Mouse (Mus musculus) forebrain, embryonic 10.5 days (tissue): ENCODE measurements around the gene H2afj. TPM values are rescaled to one million over a fixed set of nuclear protein-coding genes. Genes with fewer than 3 reads are reported as not detected.

Experiments used
- DNase-seq: peaks from one replicate; pipeline ENCODE4 v3.0.0-alpha.2; 2017; ENCODE audit warnings: low spot score; ENCODE audit errors: extremely low spot score
- H3K27ac ChIP-seq: fragments of 300-500 bp; sonication (generic); 2 replicates; pipeline ENCODE4 v1.5.1; 2016; ENCODE audit warnings: mild to moderate bottlenecking
- H3K27me3 ChIP-seq: fragments of 300-500 bp; sonication (generic); 2 replicates; pipeline ENCODE4 v1.6.1; 2016; ENCODE audit warnings: mild to moderate bottlenecking; ENCODE audit not compliant: poor library complexity, severe bottlenecking
- H3K36me3 ChIP-seq: fragments of 300-500 bp; sonication (generic); replicated peaks from 2 replicates; pipeline ENCODE4 v1.6.1; 2016; ENCODE audit warnings: mild to moderate bottlenecking, moderate library complexity
- H3K4me1 ChIP-seq: fragments of 300-500 bp; sonication (generic); 2 replicates; pipeline ENCODE4 v1.6.1; 2016
- H3K4me3 ChIP-seq: fragments of 300-500 bp; sonication (generic); 2 replicates; pipeline ENCODE4 v1.5.1; 2016; ENCODE audit warnings: mild to moderate bottlenecking, moderate library complexity
- H3K9me3 ChIP-seq: fragments of 300-500 bp; sonication (generic); 2 replicates; pipeline ENCODE4 v1.6.1; 2016; ENCODE audit warnings: mild to moderate bottlenecking, moderate library complexity
- WGBS: fragments of 180-500 bp; shearing (Covaris S2); methylation state at CpG from one replicate; pipeline ENCODE4 v1.1.7; 2016; 5-methylcytosine and 5-hydroxymethylcytosine counted together
- polyA plus RNA-seq: library from polyadenylated mRNA; unstranded; fragments of >200 nt; fragmentation: Nextera tagmentation; extraction: Ambion mirVana; gene quantifications from 2 replicates; pipeline ENCODE4 v1.2.1, GENCODE M21; 2016

Gene H2afj
- polyA plus RNA-seq, 1 experiment from 2014 or later: 101 TPM

DNA sequence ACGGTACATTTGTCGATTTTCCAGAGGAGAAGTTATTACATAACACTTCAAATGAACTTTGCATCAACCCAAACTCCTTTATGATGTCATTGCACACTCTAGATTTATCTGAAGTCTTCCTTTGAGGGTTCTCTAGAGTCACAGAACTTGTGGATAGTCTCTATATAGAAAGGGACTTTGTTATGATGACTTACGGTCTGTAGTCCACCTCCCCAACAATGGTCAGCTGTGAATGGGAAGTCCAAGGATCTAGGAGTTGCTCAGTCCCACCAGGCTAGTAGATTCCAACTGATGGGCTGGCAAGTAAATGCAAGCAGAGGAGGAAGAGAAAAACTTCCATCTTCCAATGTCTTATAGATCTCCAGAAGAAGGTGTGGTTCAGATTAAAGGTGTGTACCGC lies 20.6 kb downstream of the H2afj start:
- WGBS: 34% methylated on average over 4 of the region's 4 CpGs
- Histone ChIP-seq H3K9me3 (no peaks in the 10 kb centered on the region), H3K4me3 (peak overlapping the region; percentile 99), H3K27me3 (no peaks in the 10 kb centered on the region), H3K4me1 (peaks cover 14% of the 10 kb centered on the region), H3K36me3 (peaks cover 21% of the 10 kb centered on the region), H3K27ac (peak overlapping the region; percentile 98)
- no peak for DNase-seq

- no peaks in the 10 kb centered on the region for H3K9me3 ChIP-seq
- H3K4me1 ChIP-seq: peaks cover 9% of the 10 kb centered on the region
- no peak overlapping the region for H3K27ac ChIP-seq
- WGBS: 82% methylated on average over 5 of the region's 5 CpGs
- no peaks in the 10 kb centered on the region for H3K36me3 ChIP-seq
- no peak for DNase-seq
- no peaks in the 10 kb centered on the region for H3K27me3 ChIP-seq
- no peak overlapping the region for H3K4me3 ChIP-seq
These were observed 23.7 kb downstream of the H2afj start for GRCm38 (mm10) chr6:136831712-136832111.

- WGBS: 74% methylated on average over 4 of the region's 4 CpGs
- DNase-seq: no peak
- no peak within 1 kb of the TSS for H3K27ac ChIP-seq
- H3K9me3 ChIP-seq: no peaks in the 10 kb centered on the region
- H3K36me3 ChIP-seq: no peaks in the 10 kb centered on the region
- H3K4me1 ChIP-seq: no peaks in the 10 kb centered on the region
- no peak within 1 kb of the TSS for H3K4me3 ChIP-seq
- H3K27me3 ChIP-seq: no peaks in the 10 kb centered on the region
These were observed 27.3 kb downstream of the H2afj start, which contains the start of gene Smco3 for GRCm38 (mm10) chr6:136835352-136835751. TSS of gene Smco3 (minus strand) at chr6:136835452.

- WGBS: 87% methylated on average over 3 of the region's 3 CpGs
- no peaks in the 10 kb centered on the region for H3K36me3 ChIP-seq
- no peaks in the 10 kb centered on the region for H3K27me3 ChIP-seq
- H3K4me1 ChIP-seq: no peaks in the 10 kb centered on the region
- H3K4me3 ChIP-seq: no peak overlapping the region
- no peak overlapping the region for H3K27ac ChIP-seq
- H3K9me3 ChIP-seq: no peaks in the 10 kb centered on the region
- no peak for DNase-seq
These were observed 29.3 kb downstream of the H2afj start for GRCm38 (mm10) chr6:136837323-136837722.

DNA sequence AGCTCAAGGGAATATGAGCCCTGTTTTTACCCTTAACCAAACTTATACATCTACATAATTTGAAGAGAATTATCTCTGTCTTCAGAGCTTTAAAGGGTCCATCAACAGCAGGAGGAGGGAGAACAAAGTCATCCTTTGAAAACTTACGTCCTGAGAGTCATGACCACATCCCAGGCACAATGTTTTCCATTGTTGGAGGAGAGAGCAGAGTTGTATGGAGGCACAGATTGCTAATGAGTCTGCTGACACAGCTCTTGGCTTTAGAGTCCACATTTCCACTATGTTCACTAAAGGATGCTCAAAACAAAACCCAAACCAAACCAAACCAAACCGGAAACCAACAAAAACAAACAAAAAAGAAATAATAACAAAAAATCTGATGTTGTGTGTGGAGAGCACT lies 36.9 kb downstream of the H2afj start:
- Histone ChIP-seq H3K9me3 (no peaks in the 10 kb centered on the region), H3K27me3 (no peaks in the 10 kb centered on the region), H3K4me1 (no peaks in the 10 kb centered on the region), H3K4me3 (no peak overlapping the region), H3K27ac (no peak overlapping the region), H3K36me3 (no peaks in the 10 kb centered on the region)
- 70% methylated on average over 2 of the region's 2 CpGs for WGBS
- no peak for DNase-seq

DNA sequence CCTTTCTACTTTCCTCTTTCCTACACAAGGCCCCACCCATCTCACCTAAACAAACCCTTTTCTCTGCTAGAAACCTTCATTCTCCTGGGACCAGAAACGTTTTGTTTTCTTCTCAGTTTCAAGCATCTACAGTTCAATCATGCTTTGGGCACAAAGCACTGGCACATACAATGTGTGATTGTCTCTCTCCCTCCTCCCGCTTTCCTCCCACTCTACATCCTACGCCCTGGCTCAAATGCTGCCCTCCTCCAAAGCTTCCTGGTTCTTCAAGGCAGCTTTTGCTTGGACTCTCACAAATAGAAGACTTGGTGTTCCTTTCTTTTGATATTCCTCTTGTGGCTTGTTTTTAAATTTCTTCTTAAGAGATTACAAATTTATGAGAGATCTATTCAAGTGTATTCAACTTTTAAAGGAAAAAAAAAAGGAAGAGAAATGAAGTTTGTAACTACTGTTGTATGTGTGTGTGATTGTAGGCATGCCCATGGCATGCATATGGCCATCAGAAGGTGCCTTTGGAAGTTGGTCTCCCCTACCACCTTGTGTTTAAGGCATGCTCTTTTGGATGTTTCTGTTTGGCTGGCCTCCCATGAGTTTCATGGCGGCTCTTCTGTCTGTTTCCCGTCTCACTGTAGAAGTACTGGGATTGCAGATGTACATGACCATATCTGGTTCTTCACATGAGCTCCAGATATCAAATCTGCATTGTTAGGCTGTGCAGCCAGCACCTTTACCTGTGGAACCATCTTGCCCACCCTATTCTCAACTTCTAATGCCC lies 37.8 kb downstream of the H2afj start:
- H3K4me1 ChIP-seq: no peaks in the 10 kb centered on the region
- WGBS: 69% methylated on average over 5 of the region's 5 CpGs
- no peaks in the 10 kb centered on the region for H3K27me3 ChIP-seq
- no peak overlapping the region for H3K27ac ChIP-seq
- H3K9me3 ChIP-seq: no peaks in the 10 kb centered on the region
- H3K36me3 ChIP-seq: no peaks in the 10 kb centered on the region
- no peak for DNase-seq
- no peak overlapping the region for H3K4me3 ChIP-seq

GRCm38 (mm10) chr6:136847267-136847666 lies 39.2 kb downstream of the H2afj start:
- H3K36me3 ChIP-seq: no peaks in the 10 kb centered on the region
- no peaks in the 10 kb centered on the region for H3K27me3 ChIP-seq
- no peak overlapping the region for H3K27ac ChIP-seq
- 89% methylated on average over 3 of the region's 3 CpGs for WGBS
- H3K4me3 ChIP-seq: no peak overlapping the region
- DNase-seq: no peak
- no peaks in the 10 kb centered on the region for H3K9me3 ChIP-seq
- peaks cover 2% of the 10 kb centered on the region for H3K4me1 ChIP-seq

DNA sequence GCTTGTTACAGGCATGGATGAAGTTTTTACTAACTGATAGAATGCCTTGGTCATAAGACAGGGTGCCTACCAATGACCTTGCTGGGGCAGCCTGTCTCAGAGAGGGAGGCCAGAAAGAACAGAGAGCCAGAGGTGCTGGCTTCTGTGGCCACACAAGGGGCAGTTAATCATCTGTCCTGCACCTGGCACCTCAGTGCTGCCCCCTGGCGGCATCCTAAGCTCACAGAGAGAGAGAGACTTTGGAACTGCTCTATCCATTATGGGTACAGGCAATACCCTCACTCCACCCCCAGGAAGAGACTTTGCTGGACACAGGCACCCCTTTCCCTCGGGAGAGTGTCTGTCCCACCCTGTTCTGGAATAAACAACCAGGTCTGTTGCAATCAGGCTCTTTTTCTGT lies 39.7 kb downstream of the H2afj start:
- no peak overlapping the region for H3K27ac ChIP-seq
- peaks cover 7% of the 10 kb centered on the region for H3K4me1 ChIP-seq
- H3K4me3 ChIP-seq: no peak overlapping the region
- H3K9me3 ChIP-seq: no peaks in the 10 kb centered on the region
- H3K36me3 ChIP-seq: no peaks in the 10 kb centered on the region
- DNase-seq: peak; percentile 51
- no peaks in the 10 kb centered on the region for H3K27me3 ChIP-seq
- 27% methylated on average over 2 of the region's 2 CpGs for WGBS

DNA sequence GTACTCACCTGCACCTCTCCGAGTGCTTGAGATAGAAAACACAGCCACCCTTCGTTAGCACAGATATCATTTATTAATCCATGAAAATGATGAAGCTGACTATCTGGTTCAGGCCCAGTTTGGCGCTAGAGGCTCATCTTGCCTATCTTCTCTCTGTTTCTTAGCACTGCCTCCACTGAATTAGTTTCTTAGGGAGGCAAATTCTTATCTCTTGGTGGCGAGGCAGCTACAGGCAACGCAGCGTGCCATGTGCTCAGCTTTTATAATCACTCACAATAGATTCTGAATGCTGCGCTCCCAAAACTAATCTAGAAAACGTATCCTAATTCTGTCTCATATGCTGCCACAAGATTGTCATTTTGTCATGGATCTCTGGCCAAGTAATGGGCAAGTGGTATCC lies 40.4 kb downstream of the H2afj start:
- DNase-seq: no peak
- no peaks in the 10 kb centered on the region for H3K9me3 ChIP-seq
- peaks cover 9% of the 10 kb centered on the region for H3K4me1 ChIP-seq
- H3K27me3 ChIP-seq: no peaks in the 10 kb centered on the region
- H3K36me3 ChIP-seq: no peaks in the 10 kb centered on the region
- no peak overlapping the region for H3K4me3 ChIP-seq
- H3K27ac ChIP-seq: no peak overlapping the region
- WGBS: 91% methylated on average over 8 of the region's 8 CpGs

- 83% methylated on average over 5 of the region's 5 CpGs for WGBS
- no peak for DNase-seq
- Histone ChIP-seq H3K4me3 (no peak overlapping the region), H3K36me3 (no peaks in the 10 kb centered on the region), H3K4me1 (peaks cover 9% of the 10 kb centered on the region), H3K27ac (no peak overlapping the region), H3K27me3 (no peaks in the 10 kb centered on the region), H3K9me3 (no peaks in the 10 kb centered on the region)
These were observed 40.9 kb downstream of the H2afj start for GRCm38 (mm10) chr6:136848971-136849370.

DNA sequence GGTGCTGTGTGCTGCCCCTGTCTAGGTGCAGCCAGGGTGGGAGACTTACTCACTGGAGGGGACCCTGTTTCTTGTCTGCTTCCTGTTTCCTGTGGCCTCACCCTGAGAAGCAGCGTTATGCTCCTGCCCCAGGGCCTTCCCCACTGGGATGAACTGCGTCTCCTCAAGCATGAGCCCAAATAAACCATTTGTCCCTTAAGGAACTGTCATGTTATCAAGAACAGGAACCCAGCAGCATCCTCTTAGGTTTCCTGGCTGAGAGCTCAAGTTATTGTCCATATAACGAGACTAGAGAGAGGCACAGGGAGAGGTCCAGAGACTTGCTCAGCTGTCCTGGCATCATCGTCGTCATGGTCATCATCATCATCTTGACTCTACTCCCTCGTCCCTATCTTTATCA lies 42.2 kb downstream of the H2afj start:
- no peaks in the 10 kb centered on the region for H3K27me3 ChIP-seq
- H3K4me3 ChIP-seq: no peak overlapping the region
- peaks cover 9% of the 10 kb centered on the region for H3K4me1 ChIP-seq
- H3K36me3 ChIP-seq: no peaks in the 10 kb centered on the region
- whole genome bisulfite sequencing: 84% methylated on average over 6 of the region's 6 CpGs
- DNase-seq: no peak
- no peaks in the 10 kb centered on the region for H3K9me3 ChIP-seq
- H3K27ac ChIP-seq: no peak overlapping the region

DNA sequence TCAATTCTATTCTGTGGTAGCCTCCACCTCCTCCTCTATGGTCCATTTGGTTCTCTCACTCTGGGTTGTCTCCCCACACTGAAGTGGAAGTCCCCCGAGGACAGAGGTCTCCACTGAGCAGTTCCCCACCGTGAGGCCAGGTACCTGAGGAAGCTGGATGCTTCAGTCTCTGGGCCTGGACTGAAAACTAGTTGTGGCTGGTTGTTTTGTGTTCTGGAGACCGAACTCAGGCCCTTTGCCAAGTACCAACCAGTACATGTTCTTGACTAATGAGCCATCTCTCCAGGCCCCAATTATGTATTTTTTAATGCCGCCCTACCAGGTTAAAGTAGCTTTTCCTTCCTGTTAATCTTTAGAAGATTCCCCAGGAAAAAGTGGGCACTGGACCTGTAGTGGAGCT lies 44.3 kb downstream of the H2afj start:
- WGBS: 81% methylated on average over 4 of the region's 4 CpGs
- no peak overlapping the region for H3K4me3 ChIP-seq
- DNase-seq: no peak
- H3K27ac ChIP-seq: peak overlapping the region; percentile 58; the same call in 1 of the 2 replicates
- H3K27me3 ChIP-seq: no peaks in the 10 kb centered on the region
- no peaks in the 10 kb centered on the region for H3K9me3 ChIP-seq
- no peaks in the 10 kb centered on the region for H3K36me3 ChIP-seq
- H3K4me1 ChIP-seq: peaks cover 9% of the 10 kb centered on the region

DNA sequence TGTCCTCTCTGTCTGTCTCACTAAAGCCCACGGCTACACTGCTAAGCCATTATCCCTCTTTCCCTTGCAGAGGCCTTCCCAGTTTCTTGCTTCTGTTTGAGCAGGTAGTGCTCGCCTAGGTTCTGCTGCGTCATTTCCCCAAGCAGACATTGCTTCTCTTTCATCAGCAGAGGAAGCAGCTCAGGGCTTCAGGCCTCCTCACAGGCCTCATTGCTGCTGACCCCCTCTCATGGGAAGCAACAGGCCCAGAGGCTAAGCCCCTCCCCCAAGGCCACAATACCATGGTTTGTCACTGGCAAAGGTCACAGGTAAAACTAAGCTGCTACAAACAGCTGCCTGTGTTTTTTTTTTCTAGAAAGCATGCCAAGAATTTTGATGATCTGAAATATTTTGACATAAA lies 44.7 kb downstream of the H2afj start:
- H3K4me1 ChIP-seq: peaks cover 13% of the 10 kb centered on the region
- H3K36me3 ChIP-seq: no peaks in the 10 kb centered on the region
- H3K4me3 ChIP-seq: no peak overlapping the region
- H3K27me3 ChIP-seq: no peaks in the 10 kb centered on the region
- H3K27ac ChIP-seq: peak overlapping the region; percentile 58; the same call in 1 of the 2 replicates
- no peaks in the 10 kb centered on the region for H3K9me3 ChIP-seq
- DNase-seq: no peak
- WGBS: 58% methylated on average over 3 of the region's 3 CpGs
